Mouse (Mus musculus) thymus, adult 2 months (tissue): ENCODE results near the gene Aspm.

ENCODE experiments used
- CTCF ChIP-seq: fragments of 200-500 bp; IDR thresholded peaks from 2 replicates; pipeline ENCODE4 v1.5.1; 2012; ENCODE audit warnings: mild to moderate bottlenecking, control low read depth, low read length, moderate library complexity, borderline replicate concordance; ENCODE audit not compliant: control insufficient read depth, poor library complexity, insufficient read depth; ENCODE audit errors: extremely low read depth
- POLR2A ChIP-seq: fragments of 200-500 bp; IDR thresholded peaks from 2 replicates; pipeline ENCODE4 v1.6.1; 2012; ENCODE audit warnings: mild to moderate bottlenecking, low read length, control low read depth, moderate library complexity; ENCODE audit not compliant: control insufficient read depth, poor library complexity, insufficient read depth; ENCODE audit errors: extremely low read depth

DNA sequence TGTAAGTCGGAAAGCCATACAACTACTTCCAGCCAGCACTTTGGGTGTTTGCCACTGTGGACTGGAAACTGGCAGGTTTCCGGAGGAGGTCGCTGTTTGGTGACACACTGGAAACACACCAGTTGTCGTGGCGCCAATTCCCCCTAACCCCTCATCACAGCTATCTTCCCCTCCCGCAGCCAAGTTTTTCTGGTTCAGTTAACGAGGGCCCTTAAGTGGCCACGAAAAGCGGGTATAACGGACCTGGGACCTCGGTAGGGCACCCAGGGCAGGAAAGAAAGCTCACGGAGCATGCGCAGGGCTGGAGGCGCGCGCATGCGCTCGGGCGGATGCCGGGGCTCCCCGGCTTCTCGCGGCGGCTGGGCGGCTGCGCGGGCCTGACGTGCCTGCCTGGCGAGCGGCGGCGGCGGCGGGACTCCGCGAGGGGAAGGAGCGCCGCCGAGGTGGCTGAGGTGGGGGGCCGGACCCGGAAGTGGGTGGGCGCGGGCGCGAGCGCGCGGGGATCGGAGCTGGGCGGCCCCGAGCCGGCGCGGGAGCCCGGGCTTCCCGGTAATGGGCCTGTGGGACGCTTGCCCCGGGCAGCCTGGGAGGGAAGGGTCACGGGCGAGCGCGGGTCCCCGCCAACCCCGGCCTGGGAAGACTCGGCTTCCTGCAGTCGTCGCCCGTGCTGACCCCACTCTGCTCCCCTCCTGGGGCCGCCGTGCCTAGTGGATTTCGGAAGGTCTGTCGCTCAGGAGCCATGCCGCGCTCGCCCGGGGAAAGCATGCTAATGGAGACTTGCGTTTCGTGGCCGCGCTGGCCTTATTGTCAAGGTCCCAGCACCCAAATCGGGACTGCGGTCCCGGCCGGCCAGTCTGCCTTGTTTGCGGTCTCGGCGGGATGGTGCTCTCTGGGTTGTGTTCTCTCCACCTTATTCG lies 32.4 kb upstream of the Aspm start, which contains the start of gene Zbtb41:
- TF ChIP-seq CTCF (peak; percentile 69; the same call in 1 of the 2 replicates), POLR2A (peak; percentile 66; the same call in 1 of the 2 replicates)
